Mouse (Mus musculus) hindbrain, embryonic 14.5 days (tissue): ENCODE measurements around the gene Ddx58. TPM values are rescaled to one million over a fixed set of nuclear protein-coding genes. Genes with fewer than 3 reads are reported as not detected.

Experiments
- ATAC-seq: fragments of 200-750 bp; cut with Nextera tagmentation; 2 replicates; pipeline ENCODE4 v1.8.0; 2017; ENCODE audit warnings: moderate number of reproducible peaks, mild to moderate bottlenecking, moderate TSS enrichment, moderate library complexity; ENCODE audit not compliant: low FRiP score
- DNase-seq: peaks from one replicate; pipeline ENCODE4 v3.0.0-alpha.2; 2015; ENCODE audit warnings: low spot score
- H3K27ac ChIP-seq: fragments of 300-500 bp; sonication (generic); 2 replicates; pipeline ENCODE4 v1.5.1; 2014; ENCODE audit warnings: mild to moderate bottlenecking, moderate library complexity
- H3K27me3 ChIP-seq: fragments of 300-500 bp; sonication (generic); 2 replicates; pipeline ENCODE4 v1.6.1; 2014; ENCODE audit warnings: mild to moderate bottlenecking, low read length, mixed read lengths; ENCODE audit not compliant: control insufficient read depth, insufficient read depth
- H3K36me3 ChIP-seq: fragments of 300-500 bp; sonication (generic); replicated peaks from 2 replicates; pipeline ENCODE4 v1.6.1; 2014; ENCODE audit not compliant: control insufficient read depth, insufficient read depth
- H3K4me1 ChIP-seq: fragments of 300-500 bp; sonication (generic); replicated peaks from 2 replicates; pipeline ENCODE4 v1.6.1; 2014; ENCODE audit warnings: antibody characterized with exemption, low read length, mixed read lengths; ENCODE audit not compliant: control insufficient read depth, insufficient read depth
- H3K4me2 ChIP-seq: fragments of 300-500 bp; sonication (generic); replicated peaks from 2 replicates; pipeline ENCODE4 v1.6.1; 2014; ENCODE audit warnings: mild to moderate bottlenecking, moderate library complexity
- H3K4me3 ChIP-seq: fragments of 300-500 bp; sonication (generic); replicated peaks from 2 replicates; pipeline ENCODE4 v1.5.1; 2014; ENCODE audit warnings: mild to moderate bottlenecking, low read length
- H3K9ac ChIP-seq: fragments of 300-500 bp; sonication (generic); 2 replicates; pipeline ENCODE4 v1.6.1; 2014
- H3K9me3 ChIP-seq: fragments of 300-500 bp; sonication (generic); 2 replicates; pipeline ENCODE4 v1.6.1; 2016; ENCODE audit warnings: low read length; ENCODE audit not compliant: control insufficient read depth
- WGBS: fragments of 180-500 bp; shearing (Covaris S2); extraction: QIAGEN DNeasy Blood & Tissue Kit; methylation state at CpG from one replicate; pipeline ENCODE4 v1.1.7; 2014; 5-methylcytosine and 5-hydroxymethylcytosine counted together
- polyA plus RNA-seq: library from polyadenylated mRNA; unstranded; fragments of >200 nt; fragmentation: Nextera tagmentation; extraction: Ambion mirVana; gene quantifications from 2 replicates; pipeline ENCODE4 v1.2.1, GENCODE M21; 2014

Gene Ddx58
- polyA plus RNA-seq, 1 experiment from 2014 or later = 4.3 TPM

DNA sequence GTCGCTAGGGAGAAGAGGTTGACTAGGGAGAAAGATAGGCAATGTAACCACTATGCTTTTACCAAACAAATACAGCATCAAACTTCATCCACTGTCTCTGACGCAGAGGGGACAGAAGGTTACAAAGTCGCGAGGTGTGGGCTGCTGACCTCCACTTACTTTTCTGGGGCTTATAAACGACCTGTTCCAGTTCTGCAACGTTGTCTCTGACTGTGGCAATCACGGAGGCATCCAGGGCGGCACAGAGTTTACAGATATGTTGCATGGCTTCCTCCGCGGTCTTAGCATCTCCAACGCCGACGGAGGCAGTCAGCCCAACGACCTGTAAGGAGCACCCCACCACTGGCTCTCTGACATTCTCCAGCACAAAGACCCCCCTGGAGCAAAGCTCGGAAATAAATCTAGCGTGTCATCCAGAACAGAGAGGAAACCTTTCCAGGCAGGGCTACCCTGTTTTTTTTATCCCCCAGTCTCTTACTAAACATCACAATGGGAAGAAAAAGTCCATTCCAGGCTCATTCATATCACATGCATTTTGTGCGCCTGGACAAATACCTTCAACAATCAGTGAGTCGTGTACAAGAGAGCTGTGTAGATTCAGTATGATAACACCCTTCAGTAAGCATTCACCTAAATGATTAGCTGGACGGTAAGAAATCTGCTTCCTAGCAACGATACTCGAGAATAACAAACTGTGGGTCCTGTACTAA is 17.6 kb downstream of the Ddx58 start:
- DNase-seq (no peak), ATAC-seq (no peak)
- no peaks in the 10 kb centered on the region for H3K9me3 ChIP-seq
- no peaks in the 10 kb centered on the region for H3K36me3 ChIP-seq
- WGBS = 37% methylated on average over 21 of the region's 21 CpGs
- H3K4me2 ChIP-seq = no peak overlapping the region
- no peak overlapping the region for H3K4me3 ChIP-seq
- no peaks in the 10 kb centered on the region; the same call in 1 of the 2 replicates for H3K27me3 ChIP-seq
- 0 out of 2 replicates have a peak, but pooled peaks cover 5% of the 10 kb centered on the region for H3K4me1 ChIP-seq
- no peak overlapping the region for H3K27ac ChIP-seq
- no peak overlapping the region for H3K9ac ChIP-seq

DNA sequence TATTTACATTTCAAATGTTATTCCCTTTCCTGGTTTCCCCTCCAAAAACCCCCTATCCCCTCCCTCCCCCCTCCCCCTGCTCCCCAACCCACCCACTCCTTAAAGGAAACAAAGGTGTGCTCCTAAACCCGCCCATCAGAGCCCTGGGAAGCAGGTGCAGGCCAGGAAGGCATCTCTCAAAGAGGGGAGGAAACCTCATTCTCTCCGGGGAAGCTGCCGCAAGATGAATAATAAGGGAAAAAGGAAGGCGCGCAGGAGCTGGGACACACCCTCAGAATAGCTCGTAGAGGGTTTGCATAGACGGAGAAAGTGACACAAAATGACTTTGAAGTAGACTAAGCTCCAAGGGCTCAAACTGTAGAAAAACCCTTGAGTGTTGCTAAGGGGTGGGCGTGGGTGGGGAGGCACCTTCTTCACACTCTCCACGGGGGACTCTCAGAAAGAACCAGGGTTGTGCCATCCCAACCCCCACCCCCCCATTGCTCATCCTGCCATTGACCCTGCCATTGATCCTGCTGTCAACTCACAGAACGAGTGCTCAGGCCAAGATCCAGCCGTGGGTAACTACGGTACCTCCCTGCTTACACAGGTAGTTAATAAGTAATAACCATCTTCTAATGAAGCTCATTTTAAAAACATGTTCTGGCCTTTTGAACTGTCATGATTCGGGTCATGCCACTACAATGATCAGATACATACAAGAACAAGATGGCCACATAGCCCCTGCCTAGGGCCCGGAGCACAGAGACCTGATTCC is 18.4 kb downstream of the Ddx58 start:
- DNase-seq (no peak), ATAC-seq (no peak)
- Histone ChIP-seq H3K9ac (no peak overlapping the region), H3K9me3 (no peaks in the 10 kb centered on the region), H3K4me1 (0 out of 2 replicates have a peak, but pooled peaks cover 5% of the 10 kb centered on the region), H3K4me2 (no peak overlapping the region), H3K27me3 (no peaks in the 10 kb centered on the region; the same call in 1 of the 2 replicates), H3K4me3 (no peak overlapping the region), H3K36me3 (no peaks in the 10 kb centered on the region), H3K27ac (no peak overlapping the region)
- WGBS = 34% methylated on average over 14 of the region's 14 CpGs

DNA sequence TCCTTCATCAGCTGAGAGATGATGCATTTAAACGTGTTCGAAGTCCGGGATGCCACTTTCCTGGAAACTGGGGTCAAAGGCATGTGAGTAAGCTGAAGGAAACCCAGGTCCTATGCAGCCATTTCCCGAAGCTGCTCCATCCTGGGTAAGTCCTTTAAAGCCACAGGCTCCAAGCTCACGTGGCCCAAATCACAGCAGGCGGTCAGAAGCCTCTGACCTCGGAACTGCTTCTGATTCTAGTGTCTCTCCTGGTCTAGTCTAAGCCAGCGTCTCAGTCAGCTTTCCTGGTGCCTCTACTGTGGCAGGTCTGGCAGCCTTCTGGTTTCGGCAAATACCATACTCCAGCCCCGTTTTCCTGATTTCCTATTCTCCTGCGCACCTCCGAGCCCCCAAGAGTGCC is 19.2 kb downstream of the Ddx58 start:
- DNase-seq = no peak
- Histone ChIP-seq H3K4me3 (no peak overlapping the region), H3K9me3 (no peaks in the 10 kb centered on the region), H3K4me2 (peak overlapping the region; percentile 29; the same call in 1 of the 2 replicates), H3K4me1 (0 out of 2 replicates have a peak, but pooled peaks cover 5% of the 10 kb centered on the region), H3K27ac (no peak overlapping the region), H3K9ac (no peak overlapping the region), H3K27me3 (no peaks in the 10 kb centered on the region; the same call in 1 of the 2 replicates), H3K36me3 (no peaks in the 10 kb centered on the region)
- 18% methylated on average over 12 of the region's 12 CpGs for WGBS
- ATAC-seq = no peak

- Histone ChIP-seq H3K9ac (no peak overlapping the region), H3K9me3 (no peaks in the 10 kb centered on the region), H3K4me3 (no peak overlapping the region), H3K4me1 (0 out of 2 replicates have a peak, but pooled peaks cover 5% of the 10 kb centered on the region), H3K36me3 (no peaks in the 10 kb centered on the region), H3K27me3 (no peaks in the 10 kb centered on the region; the same call in 1 of the 2 replicates), H3K27ac (no peak overlapping the region), H3K4me2 (no peak overlapping the region)
- 72% methylated on average over 7 of the region's 7 CpGs for WGBS
- no peak for DNase-seq
- no peak for ATAC-seq
These were observed 21.2 kb downstream of the Ddx58 start for GRCm38 (mm10) chr4:40218382-40218781.

- DNase-seq (no peak), ATAC-seq (no peak)
- Histone ChIP-seq H3K27ac (no peak overlapping the region), H3K36me3 (no peaks in the 10 kb centered on the region), H3K9ac (no peak overlapping the region), H3K4me1 (0 out of 2 replicates have a peak, but pooled peaks cover 5% of the 10 kb centered on the region), H3K9me3 (no peaks in the 10 kb centered on the region), H3K27me3 (no peaks in the 10 kb centered on the region; the same call in 1 of the 2 replicates), H3K4me3 (no peak overlapping the region), H3K4me2 (no peak overlapping the region)
- 72% methylated on average over 3 of the region's 3 CpGs for WGBS
These were observed 21.7 kb downstream of the Ddx58 start for GRCm38 (mm10) chr4:40217910-40218309.

DNA sequence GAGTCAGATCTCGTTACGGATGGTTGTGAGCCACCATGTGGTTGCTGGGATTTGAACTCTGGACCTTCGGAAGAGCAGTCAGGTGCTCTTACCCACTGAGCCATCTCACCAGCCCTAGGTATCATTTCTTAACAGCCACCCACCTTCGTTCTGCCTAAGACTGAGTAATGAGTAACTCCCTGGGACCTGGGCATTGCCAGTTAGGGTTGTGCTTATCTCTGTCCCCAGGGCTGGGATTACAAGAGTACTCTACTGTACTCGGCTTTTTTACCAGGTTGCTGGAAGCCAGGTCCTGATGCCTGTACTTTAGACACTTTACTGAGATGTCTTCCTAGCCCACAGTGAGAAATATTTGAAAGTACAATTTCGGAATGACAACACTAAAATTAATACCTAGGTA is 27.5 kb downstream of the Ddx58 start:
- Histone ChIP-seq H3K4me2 (no peak overlapping the region), H3K36me3 (no peaks in the 10 kb centered on the region), H3K9ac (no peak overlapping the region), H3K9me3 (no peaks in the 10 kb centered on the region), H3K4me1 (no peaks in the 10 kb centered on the region), H3K4me3 (no peak overlapping the region), H3K27me3 (no peaks in the 10 kb centered on the region), H3K27ac (no peak overlapping the region)
- no peak for DNase-seq
- no peak for ATAC-seq
- 94% methylated on average over 4 of the region's 6 CpGs for WGBS

DNA sequence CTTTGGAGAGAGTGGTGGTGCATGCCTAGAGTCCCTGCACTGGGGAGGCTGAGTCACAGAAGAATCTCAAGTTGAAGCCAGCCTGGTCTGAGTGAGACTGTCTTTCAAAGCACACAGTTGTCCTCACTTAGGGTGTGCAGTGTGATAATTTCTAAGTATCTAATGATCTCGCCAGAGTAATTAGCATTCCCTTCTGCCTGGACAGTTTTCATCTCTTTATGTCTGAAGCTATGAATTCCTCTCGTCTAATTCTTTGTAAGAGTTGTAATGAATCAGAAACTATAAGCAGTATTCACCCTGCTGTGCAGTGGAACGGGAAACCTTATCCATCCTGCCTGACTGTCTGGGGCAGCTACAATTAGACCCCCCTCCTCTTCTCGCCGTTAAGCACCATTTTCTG is 31.9 kb downstream of the Ddx58 start:
- H3K4me1 ChIP-seq = no peaks in the 10 kb centered on the region
- no peak overlapping the region for H3K9ac ChIP-seq
- H3K9me3 ChIP-seq = no peaks in the 10 kb centered on the region
- no peaks in the 10 kb centered on the region for H3K27me3 ChIP-seq
- WGBS = 73% methylated on average over 5 of the region's 5 CpGs
- no peak for ATAC-seq
- no peak overlapping the region for H3K4me3 ChIP-seq
- H3K4me2 ChIP-seq = no peak overlapping the region
- no peak for DNase-seq
- H3K36me3 ChIP-seq = peaks cover 2% of the 10 kb centered on the region; the same call in 1 of the 2 replicates
- H3K27ac ChIP-seq = no peak overlapping the region

- ATAC-seq = no peak
These were observed 34.3 kb downstream of the Ddx58 start for GRCm38 (mm10) chr4:40205231-40205903.

DNA sequence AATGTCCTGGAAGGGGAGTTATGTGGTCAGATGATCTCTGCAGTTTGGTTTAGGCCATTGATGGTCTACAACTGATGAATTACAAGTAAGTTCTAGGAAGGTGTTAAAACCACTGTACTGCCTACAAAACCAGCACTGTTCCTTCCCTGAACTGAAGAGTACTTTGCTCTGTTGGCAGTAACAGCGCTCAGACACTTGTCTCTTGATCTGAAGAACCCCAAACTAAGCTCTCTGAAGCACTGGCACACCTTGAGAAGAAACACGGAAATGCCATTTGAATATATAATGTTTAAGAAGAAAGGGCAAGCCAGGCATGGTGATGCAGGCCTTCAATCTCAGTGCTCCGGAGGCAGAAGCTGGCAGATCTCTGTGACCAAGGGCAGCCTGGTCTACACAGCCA is 35.3 kb downstream of the Ddx58 start:
- ATAC-seq (no peak), DNase-seq (no peak)
- no peak overlapping the region for H3K27ac ChIP-seq
- peaks cover 18% of the 10 kb centered on the region for H3K36me3 ChIP-seq
- 91% methylated on average over 3 of the region's 3 CpGs for WGBS
- H3K9me3 ChIP-seq = no peaks in the 10 kb centered on the region
- H3K27me3 ChIP-seq = no peaks in the 10 kb centered on the region
- H3K4me3 ChIP-seq = no peak overlapping the region
- H3K4me1 ChIP-seq = no peaks in the 10 kb centered on the region
- no peak overlapping the region for H3K4me2 ChIP-seq
- H3K9ac ChIP-seq = no peak overlapping the region

More at GRCm38 (mm10) chr4:40205231-40205903, 34.3 kb downstream of the Ddx58 start:
- H3K4me3 ChIP-seq = no peak overlapping the region
- no peaks in the 10 kb centered on the region for H3K9me3 ChIP-seq
- H3K4me2 ChIP-seq = no peak overlapping the region
- H3K9ac ChIP-seq = no peak overlapping the region
- DNase-seq = no peak
- H3K4me1 ChIP-seq = no peaks in the 10 kb centered on the region
- H3K27me3 ChIP-seq = no peaks in the 10 kb centered on the region
- H3K27ac ChIP-seq = no peak overlapping the region
- 94% methylated on average over 22 of the region's 22 CpGs for WGBS
- peaks cover 14% of the 10 kb centered on the region for H3K36me3 ChIP-seq
